Mouse (Mus musculus) stomach, adult 2 months (tissue): ENCODE data around the gene Rab8b. TPM values are rescaled to one million over a fixed set of nuclear protein-coding genes. Genes with fewer than 3 reads are reported as not detected.

Experiments used
- polyA plus RNA-seq: library from polyadenylated mRNA; depleted of rRNA; stranded (reverse); fragments of >200 nt; gene quantifications from 2 replicates; pipeline ENCODE4 v1.2.3, GENCODE M21; 2012; rRNA removed

Rab8b gene
- 1.2 and 2.0 TPM in 2 replicates for polyA plus RNA-seq

DNA sequence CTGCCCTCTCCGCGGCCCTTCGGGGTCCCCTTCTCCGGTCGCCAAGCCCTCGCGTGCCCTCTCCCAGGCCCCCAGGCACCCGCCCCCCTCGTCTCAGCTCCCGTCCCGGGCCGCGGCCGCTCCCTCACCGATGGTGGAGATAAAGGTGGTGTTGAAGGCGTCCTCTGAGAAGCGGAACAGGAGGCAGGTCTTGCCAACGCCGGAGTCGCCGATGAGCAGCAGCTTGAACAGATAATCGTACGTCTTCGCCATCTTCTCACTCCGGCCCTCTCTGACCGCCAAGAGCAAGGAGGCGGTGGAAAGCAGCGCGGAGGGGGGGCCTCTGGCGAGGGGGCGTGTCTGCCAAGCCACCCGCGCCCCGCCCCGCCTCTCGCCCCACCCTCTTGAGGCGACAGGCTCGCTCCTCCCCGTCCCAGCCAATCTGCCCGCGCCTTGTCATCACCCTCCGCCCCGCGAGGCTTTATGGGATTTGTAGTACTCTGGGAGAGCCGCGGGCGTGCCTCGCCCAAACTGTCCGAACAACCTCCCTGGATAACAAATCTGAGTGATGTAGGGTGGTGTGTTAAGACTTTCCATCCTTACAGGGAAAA, at the start of gene Rab8b:
Gene Rab8b, minus strand, starts transcription at position 306 of the 590 bp plus-strand sequence.

DNA sequence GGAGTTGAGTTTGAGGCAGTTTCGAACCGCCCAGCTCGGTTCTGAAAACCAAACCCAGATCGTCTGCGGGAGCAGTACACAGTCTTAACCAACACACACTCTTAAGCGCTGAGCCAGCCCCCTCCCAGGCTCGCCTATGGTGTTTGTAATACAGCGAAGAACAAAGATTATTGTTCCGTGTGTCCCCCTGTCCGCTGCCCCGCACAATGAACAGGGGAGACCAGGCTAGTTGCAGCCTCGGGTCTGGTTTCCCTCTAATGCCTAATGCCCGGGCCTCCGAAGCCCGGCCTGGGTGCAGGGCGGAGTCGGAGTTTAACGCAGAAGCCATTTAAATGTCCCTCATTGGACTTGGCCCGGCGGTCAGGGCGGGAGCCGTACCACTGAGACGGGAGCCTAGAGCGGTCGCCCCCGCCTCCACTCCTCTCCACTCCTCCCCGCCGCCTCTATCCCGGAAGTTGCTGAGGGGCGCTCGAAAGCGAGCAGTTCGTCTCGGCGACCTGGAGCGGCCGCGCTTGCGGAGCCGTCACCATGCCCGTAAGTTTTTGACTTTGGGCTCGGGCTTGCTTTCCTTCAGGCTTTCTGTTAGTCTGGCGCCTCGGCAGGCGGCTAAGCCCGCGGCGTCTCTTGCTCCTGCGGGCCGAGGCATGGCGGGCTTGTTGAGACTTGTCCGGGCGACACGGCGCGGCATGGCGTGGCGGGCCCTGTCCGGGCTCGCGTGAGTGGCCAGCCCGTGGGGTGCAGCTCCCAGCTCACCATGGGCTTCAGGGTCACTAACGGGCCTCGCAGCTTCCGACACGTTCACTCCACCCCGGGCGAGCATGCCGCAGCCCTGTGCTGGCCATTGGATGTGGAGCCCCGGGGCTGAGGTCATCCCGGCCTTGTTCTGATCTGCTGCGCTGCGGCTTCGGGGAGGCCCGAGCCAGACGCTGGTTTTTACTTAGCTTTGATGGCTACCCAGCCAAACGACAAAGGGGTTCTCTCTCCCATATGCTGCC, 26.5 kb upstream of the Rab8b start, which contains the start of gene Rps27l:
Gene Rps27l, plus strand, starts transcription at position 440 of the 995 bp plus-strand sequence.

DNA sequence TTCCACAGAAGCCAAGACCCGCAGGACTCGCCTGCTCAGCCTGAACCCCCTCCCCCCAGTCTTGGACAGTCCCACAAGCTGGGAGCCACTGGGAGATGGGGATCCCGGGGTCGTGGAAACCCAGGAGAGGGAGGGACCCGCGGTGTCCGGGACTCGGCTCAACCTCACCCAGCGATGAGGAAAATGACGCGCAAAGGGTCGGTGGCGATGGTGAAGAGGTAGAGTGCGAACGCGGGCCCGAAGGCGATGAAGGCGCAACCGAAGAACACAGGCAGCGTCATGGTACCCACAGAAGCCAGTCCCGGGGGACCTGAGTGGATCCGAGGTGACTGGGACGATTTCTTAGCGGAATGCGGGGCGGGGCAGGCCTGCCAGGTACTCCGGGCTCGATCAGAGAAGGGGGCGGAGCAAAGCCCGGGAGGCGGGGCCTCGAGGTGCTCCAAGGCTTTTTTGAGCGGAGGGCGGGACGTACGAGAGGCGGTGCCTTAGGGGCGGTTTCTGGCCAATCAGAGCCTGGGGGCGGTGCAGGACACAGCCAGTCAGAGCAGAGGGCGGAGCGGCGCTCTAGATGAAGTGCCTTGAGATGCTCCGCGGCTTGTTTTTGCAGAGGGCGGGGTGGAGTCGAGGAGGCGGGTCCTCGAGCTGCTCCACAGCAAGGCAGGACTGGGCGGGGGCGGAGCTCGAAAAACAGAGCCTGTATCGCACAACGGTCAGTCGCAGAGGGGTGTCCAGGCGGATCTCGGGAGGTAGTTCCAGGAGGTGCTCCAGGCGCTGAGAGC, 85.0 kb downstream of the Rab8b start, which contains the start of gene Aph1c:
Gene Aph1c, minus strand, starts transcription at position 409 of the 779 bp plus-strand sequence.

DNA sequence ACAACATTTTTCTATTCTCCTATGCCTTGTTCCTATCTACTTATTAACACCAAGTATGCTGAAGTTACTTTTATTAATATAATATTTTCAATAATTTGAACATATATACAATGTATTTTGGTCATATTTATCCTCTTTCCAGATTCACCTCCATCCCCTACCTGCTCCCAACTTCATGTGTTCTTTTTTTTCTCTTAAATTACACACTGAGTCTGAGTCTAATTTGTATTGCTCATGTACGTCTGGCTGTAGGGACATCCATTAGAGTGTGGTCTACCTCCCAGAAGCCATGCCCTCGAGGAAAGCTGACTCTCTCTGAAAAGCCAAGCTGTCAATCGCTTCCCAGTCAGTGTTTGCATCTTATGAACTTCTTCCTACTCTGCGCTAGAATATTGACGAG, 122.7 kb downstream of the Rab8b start, which contains the start of gene Gm10647:
Gene Gm10647, plus strand, starts transcription at position 301 of the 400 bp plus-strand sequence.

DNA sequence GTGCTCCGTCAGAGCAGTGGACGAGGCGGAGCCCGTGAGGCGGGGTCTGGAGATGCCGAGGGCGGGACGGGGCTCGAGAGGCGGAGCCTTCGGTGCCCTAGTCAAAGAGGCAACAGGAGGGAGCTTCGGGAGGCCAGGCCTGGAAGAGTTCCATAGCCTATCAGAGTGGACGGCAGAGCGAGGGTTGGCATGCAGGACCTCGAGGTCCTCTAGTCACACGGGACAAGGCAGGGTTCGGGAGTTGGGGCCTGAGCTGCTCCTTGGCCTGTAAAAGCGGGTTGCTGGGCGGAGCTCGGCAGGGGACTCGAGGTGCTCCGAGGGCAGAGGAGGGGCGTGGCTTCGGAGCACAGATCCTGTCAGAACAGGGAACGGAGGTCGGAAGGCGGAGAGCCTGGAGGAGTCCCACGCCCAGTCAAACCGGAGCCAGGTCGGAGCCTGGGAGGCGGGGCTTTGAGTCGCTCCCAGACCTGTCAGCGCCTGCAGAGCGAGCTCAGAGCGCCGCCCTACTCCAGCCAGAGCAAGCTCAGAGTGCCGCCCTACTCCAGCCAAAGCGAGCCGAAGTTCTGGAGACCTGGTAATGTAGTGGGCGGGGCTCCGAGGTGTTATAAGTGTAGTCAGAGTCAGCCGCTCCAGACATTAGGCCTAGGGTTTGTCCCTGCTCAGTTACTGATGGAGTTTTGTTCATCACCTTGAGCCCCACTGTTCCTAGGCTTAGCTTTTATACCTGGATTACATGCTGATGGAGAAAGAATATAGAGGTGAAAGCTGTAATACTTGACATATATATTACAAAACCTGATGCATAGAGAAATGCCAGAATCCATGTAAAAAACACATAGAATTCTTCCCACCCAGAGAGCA, 123.8 kb downstream of the Rab8b start, which contains the start of gene Aph1b:
Gene Aph1b, minus strand, starts transcription at position 27 of the 861 bp plus-strand sequence.

Other genes starting within 250 kb of the Rab8b start
- gene Car12, start 206.0 kb downstream of the Rab8b start, polyA plus RNA-seq, result 11.9 and 43.5 TPM in 2 replicates
- gene Aph1b, start 124.2 kb downstream of the Rab8b start, polyA plus RNA-seq, result 1.6 and 1.8 TPM in 2 replicates
- not detected in 2 replicates for gene Gm10647, start 122.6 kb downstream of the Rab8b start, polyA plus RNA-seq
- 0.42 and 0.66 TPM in 2 replicates for gene Aph1c, start 85.0 kb downstream of the Rab8b start, polyA plus RNA-seq
- gene Rps27l, start 26.4 kb upstream of the Rab8b start, polyA plus RNA-seq, result 4.6 and 4.9 TPM in 2 replicates
- 7.5 and 19.6 TPM in 2 replicates for gene Lactb, start 55.8 kb upstream of the Rab8b start, polyA plus RNA-seq
- gene Tpm1, start 129.7 kb upstream of the Rab8b start, polyA plus RNA-seq, result 138 and 143 TPM in 2 replicates